Mouse (Mus musculus) olfactory bulb, adult 2 months (tissue): ENCODE data around the gene Prkcb.

Experiments
- CTCF ChIP-seq: fragments of 200-500 bp; IDR thresholded peaks from 2 replicates; pipeline ENCODE4 v1.5.1; 2012; ENCODE audit warnings: low read depth, mild to moderate bottlenecking, low read length, moderate library complexity; ENCODE audit not compliant: insufficient read depth
- POLR2A ChIP-seq: fragments of 200-500 bp; IDR thresholded peaks from 2 replicates; pipeline ENCODE4 v1.6.1; 2012; ENCODE audit warnings: mild to moderate bottlenecking, low read depth, low read length, moderate library complexity; ENCODE audit not compliant: insufficient read depth

DNA sequence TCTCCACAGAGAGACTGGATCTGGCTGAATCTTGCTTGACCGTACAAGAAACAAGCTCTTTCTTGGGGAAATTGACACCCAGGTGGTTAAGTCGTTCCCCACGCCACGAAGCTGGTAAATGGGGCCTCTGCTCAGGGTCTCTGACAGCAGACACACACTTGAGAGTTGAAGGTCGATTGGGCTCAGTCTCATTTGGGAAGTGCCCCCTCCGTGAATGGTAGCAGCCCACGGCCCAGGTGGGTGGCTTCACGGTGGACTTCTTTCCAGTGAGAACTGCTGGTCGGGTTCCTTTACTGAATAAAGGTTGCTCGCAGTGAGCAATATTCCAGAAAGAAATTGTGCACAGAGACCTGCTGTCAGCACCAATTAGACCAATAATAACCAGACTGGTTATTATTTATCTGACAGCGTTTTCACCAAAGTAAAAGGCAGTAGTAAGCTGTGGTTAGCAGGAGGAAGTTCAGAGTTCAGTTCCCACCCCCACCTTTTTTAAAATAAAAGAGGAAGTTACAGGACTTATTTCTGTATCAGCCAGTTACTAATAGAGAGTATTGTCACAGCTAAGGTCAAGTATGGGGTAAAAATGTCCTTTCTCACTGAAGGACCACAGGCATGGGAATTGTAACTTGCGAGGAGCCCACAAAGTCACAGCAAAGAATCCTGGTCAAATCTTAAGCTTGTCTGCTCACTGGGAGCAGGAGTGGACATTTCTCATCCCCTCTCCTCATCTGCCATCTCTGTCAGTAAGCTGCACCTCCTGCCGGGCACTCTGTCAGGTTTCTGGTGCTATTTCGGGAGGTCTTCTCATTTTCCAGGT lies 21.6 kb downstream of the Prkcb start:
- TF ChIP-seq CTCF: no peak
- TF ChIP-seq POLR2A: no peak
